Mouse (Mus musculus) megakaryocyte, embryonic 14.5 days (primary cell): ENCODE results near the gene Pmvk.

Experiments
- FLI1 ChIP-seq: IDR thresholded peaks from 2 replicates; pipeline ENCODE4 v1.6.1; 2012; ENCODE audit warnings: low read length, inconsistent platforms, mixed read lengths
- GATA1 ChIP-seq: IDR thresholded peaks from 3 replicates; pipeline ENCODE4 v1.6.1; 2012; ENCODE audit warnings: mixed read lengths, low read length, inconsistent platforms, borderline replicate concordance

GRCm38 (mm10) chr3:89472280-89472679 lies 17.9 kb downstream of the Pmvk start:
- TF ChIP-seq GATA1 (no peak), FLI1 (no peak)
